Comparison of ENCODE assay signal across 29 mouse cellular contexts in genomic region chr12:65496613-65497012, GRCm38 (mm10).
"Had no signal": no experiment of that assay in that cellular context is flagged by ENCODE, and none has a peak within 500 bp of the region (broad histone marks: within the 10 kb centered on the region; RNA-seq: fewer than 3 reads in every experiment).

No protein-coding gene starts in this region.

- H3K27ac ChIP-seq: heart, embryonic 10.5 days; heart, embryonic 13.5 days; heart, embryonic 15.5 days; hindbrain, embryonic 10.5 days; hindbrain, embryonic 12.5 days; hindbrain, embryonic 13.5 days; hindbrain, embryonic 14.5 days; hindbrain, embryonic 15.5 days; hindbrain, postnatal 0 days; intestine, embryonic 15.5 days; kidney, embryonic 15.5 days; kidney, postnatal 0 days; layer of hippocampus, adult 2 months had no signal

- H3K27me3 ChIP-seq: heart, embryonic 12.5 days; heart, embryonic 13.5 days; heart, embryonic 15.5 days; hindbrain, embryonic 12.5 days; hindbrain, embryonic 13.5 days; hindbrain, embryonic 15.5 days; intestine, embryonic 15.5 days; kidney, embryonic 15.5 days had no signal

- DNase-seq: heart, postnatal 10 days; heart, postnatal 14 days; heart, postnatal 4 days; kidney, adult 11 months; kidney, adult 18-20 months; kidney, adult 2 months; kidney, adult 8-10 months; kidney, adult 9 months; kidney, postnatal 10 days; kidney, postnatal 14 days; kidney, postnatal 25 days; kidney, postnatal 36 days; kidney, postnatal 4 days; layer of hippocampus, adult 9-11 months; layer of hippocampus, postnatal 36 days had no signal

- H3K36me3 ChIP-seq: heart, embryonic 10.5 days; heart, embryonic 12.5 days; heart, embryonic 13.5 days; heart, embryonic 15.5 days; hindbrain, embryonic 10.5 days; hindbrain, embryonic 12.5 days; hindbrain, embryonic 13.5 days; hindbrain, embryonic 15.5 days; intestine, embryonic 15.5 days; kidney, embryonic 15.5 days had no signal

- H3K4me1 ChIP-seq: heart, embryonic 10.5 days; hindbrain, embryonic 10.5 days; hindbrain, embryonic 12.5 days; hindbrain, embryonic 13.5 days; hindbrain, embryonic 15.5 days; kidney, embryonic 15.5 days had no signal

- H3K9me3 ChIP-seq: heart, embryonic 10.5 days; heart, embryonic 15.5 days; hindbrain, embryonic 12.5 days; hindbrain, embryonic 15.5 days; intestine, embryonic 15.5 days; kidney, embryonic 15.5 days had no signal

- H3K4me3 ChIP-seq: heart, embryonic 10.5 days; heart, embryonic 12.5 days; heart, embryonic 13.5 days; heart, embryonic 15.5 days; hindbrain, embryonic 10.5 days; hindbrain, embryonic 12.5 days; hindbrain, embryonic 13.5 days; hindbrain, embryonic 15.5 days; intestine, embryonic 15.5 days; kidney, embryonic 15.5 days; layer of hippocampus, adult 2 months had no signal

- H3K9ac ChIP-seq: heart, embryonic 12.5 days; heart, embryonic 13.5 days; heart, embryonic 15.5 days; hindbrain, embryonic 12.5 days; hindbrain, embryonic 13.5 days; hindbrain, embryonic 14.5 days; hindbrain, embryonic 15.5 days; intestine, embryonic 15.5 days; kidney, embryonic 15.5 days had no signal
